Mouse (Mus musculus) lung, adult 2 months (tissue): ENCODE data around the gene Rgp1.

Experiments used
- CTCF ChIP-seq: fragments of 200-500 bp; IDR thresholded peaks from 2 replicates; pipeline ENCODE4 v1.5.1; 2011; ENCODE audit warnings: mild to moderate bottlenecking, low read length, control low read depth; ENCODE audit not compliant: insufficient read depth
- POLR2A ChIP-seq: fragments of 200-500 bp; IDR thresholded peaks from 2 replicates; pipeline ENCODE4 v1.6.1; 2011; ENCODE audit warnings: low read depth, mild to moderate bottlenecking, control low read depth, low read length, borderline replicate concordance; ENCODE audit errors: extremely low read depth

GRCm38 (mm10) chr4:43631046-43631955 is 52.8 kb downstream of the Rgp1 start, which contains the start of gene Npr2:
- TF ChIP-seq CTCF (no peak), POLR2A (no peak; the same call in 1 of the 2 replicates)
